Mouse (Mus musculus): ENCODE measurements at regions not wholly inside any gene's neighbourhood (a gene's known extent, or its start where the extent isn't known, plus 50 kb on each side); places are given as distances from the start of the nearest gene placed in this dataset.
"Not testable (repeated sequence)": the region's sequence is repeated elsewhere in the genome, so short reads cannot be mapped to it uniquely, and the experiment has no call there.

- WGBS: 91% methylated on average over 14 of the region's 14 CpGs
- peaks cover 11% of the 10 kb centered on the region for H3K4me1 ChIP-seq
- no peak overlapping the region for H3K4me3 ChIP-seq
- DNase-seq (ENCODE audit: extremely low spot score, low spot score): no peak
- no peaks in the 10 kb centered on the region for H3K27me3 ChIP-seq (ENCODE audit: poor library complexity, severe bottlenecking)
- H3K36me3 ChIP-seq (replicated peaks): no peaks in the 10 kb centered on the region
- H3K27ac ChIP-seq: peak overlapping the region; percentile 44; the same call in 1 of the 2 replicates
- H3K9me3 ChIP-seq: peaks cover 5% of the 10 kb centered on the region; the same call in 1 of the 2 replicates
Observed at GRCm38 (mm10) chr10:99595659-99596058, 163.8 kb downstream of the Csl start.

- 47% methylated on average over 28 of the region's 34 CpGs for WGBS
- H3K27ac ChIP-seq: peak overlapping the region; percentile 83
Observed at GRCm38 (mm10) chr10:99599142-99600120, 160.0 kb downstream of the Csl start.

DNA sequence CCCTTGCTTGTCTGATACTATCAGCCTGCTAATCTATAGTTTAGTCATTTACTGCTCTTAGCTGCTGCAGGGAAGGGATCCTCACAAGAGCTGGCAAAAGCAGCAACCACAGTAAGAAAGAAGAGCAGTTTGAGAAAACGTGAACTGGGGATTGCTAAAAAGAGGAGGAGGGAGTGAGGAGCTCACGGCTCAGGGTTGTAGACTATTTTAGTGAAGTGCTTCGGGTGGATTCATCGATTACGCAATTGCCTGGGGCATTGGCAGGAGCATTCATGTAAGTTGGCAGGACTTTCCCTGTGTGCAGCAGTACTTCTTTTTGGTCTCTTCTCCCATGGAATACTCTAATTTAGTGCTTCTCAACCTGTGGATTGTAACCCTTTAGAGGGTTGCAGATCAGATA, 157.1 kb downstream of the Csl start:
- no peak for DNase-seq (ENCODE audit: extremely low spot score, low spot score)
- Histone ChIP-seq H3K36me3 (replicated peaks) (no peaks in the 10 kb centered on the region), H3K9me3 (peaks cover 5% of the 10 kb centered on the region; the same call in 1 of the 2 replicates), H3K27me3 (ENCODE audit: poor library complexity, severe bottlenecking) (no peaks in the 10 kb centered on the region), H3K27ac (no peak overlapping the region), H3K4me1 (peaks cover 6% of the 10 kb centered on the region), H3K4me3 (no peak overlapping the region)
- WGBS: 83% methylated on average over 5 of the region's 5 CpGs

More at GRCm38 (mm10) chr10:99599142-99600120, 160.0 kb downstream of the Csl start:
- H3K4me1 ChIP-seq; H3K27me3 ChIP-seq (ENCODE audit: poor library complexity, severe bottlenecking); H3K36me3 ChIP-seq (replicated peaks); DNase-seq (ENCODE audit: extremely low spot score, low spot score); H3K9me3 ChIP-seq: not testable (repeated sequence)
- H3K4me3 ChIP-seq: peak overlapping the region; percentile 55

DNA sequence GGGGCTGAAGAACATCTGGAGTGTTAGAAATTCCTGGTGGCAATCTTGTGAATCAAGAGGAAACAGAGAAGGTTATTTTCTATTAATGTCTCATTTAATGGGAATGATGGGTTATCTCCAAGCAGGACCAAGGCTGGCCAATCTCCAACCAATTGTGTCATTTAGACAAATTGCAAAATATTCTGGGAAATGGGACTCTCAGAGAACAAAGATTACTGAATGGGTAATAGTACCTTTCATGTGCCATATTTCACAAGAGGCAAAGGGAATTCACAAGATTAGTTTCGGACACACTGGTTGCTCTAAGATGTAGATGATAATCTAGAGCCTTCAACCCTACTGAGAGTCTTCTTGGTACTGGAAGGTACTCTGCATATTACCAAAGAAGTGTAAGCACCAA, 155.3 kb downstream of the Csl start:
- H3K9me3 ChIP-seq: no peaks in the 10 kb centered on the region
- no peaks in the 10 kb centered on the region for H3K36me3 ChIP-seq (replicated peaks)
- no peaks in the 10 kb centered on the region for H3K27me3 ChIP-seq (ENCODE audit: poor library complexity, severe bottlenecking)
- DNase-seq (ENCODE audit: extremely low spot score, low spot score): no peak
- peaks cover 6% of the 10 kb centered on the region for H3K4me1 ChIP-seq
- no peak overlapping the region for H3K27ac ChIP-seq
- H3K4me3 ChIP-seq: no peak overlapping the region
- WGBS: 92% methylated on average over 1 of the region's 1 CpGs

DNA sequence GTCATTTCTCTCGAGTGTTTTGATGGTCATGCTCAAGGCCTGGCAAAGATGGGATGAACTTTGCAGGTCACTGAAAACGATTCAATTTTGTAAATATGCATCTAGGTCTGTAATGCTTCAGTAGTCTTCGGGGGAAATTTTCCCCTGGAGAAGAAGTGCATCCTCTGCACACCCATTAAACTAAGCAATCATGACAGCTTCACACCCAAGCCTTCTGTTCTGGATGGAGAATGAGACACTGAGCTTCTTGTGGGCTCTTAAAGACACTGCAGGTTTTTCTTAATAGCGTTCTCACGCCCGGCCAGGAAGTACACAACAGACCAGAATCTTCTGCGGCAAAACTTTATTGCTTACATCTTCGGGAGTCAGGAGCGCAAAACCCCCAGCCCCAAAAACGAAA, 151.0 kb downstream of the Csl start:
- H3K27me3 ChIP-seq (ENCODE audit: poor library complexity, severe bottlenecking): no peaks in the 10 kb centered on the region
- H3K27ac ChIP-seq: no peak overlapping the region
- WGBS: 91% methylated on average over 10 of the region's 10 CpGs
- H3K4me1 ChIP-seq: no peaks in the 10 kb centered on the region
- H3K4me3 ChIP-seq: no peak overlapping the region; the same call in 1 of the 2 replicates
- H3K36me3 ChIP-seq (replicated peaks): no peaks in the 10 kb centered on the region
- H3K9me3 ChIP-seq: no peaks in the 10 kb centered on the region; the same call in 1 of the 2 replicates
- no peak for DNase-seq (ENCODE audit: extremely low spot score, low spot score)

DNA sequence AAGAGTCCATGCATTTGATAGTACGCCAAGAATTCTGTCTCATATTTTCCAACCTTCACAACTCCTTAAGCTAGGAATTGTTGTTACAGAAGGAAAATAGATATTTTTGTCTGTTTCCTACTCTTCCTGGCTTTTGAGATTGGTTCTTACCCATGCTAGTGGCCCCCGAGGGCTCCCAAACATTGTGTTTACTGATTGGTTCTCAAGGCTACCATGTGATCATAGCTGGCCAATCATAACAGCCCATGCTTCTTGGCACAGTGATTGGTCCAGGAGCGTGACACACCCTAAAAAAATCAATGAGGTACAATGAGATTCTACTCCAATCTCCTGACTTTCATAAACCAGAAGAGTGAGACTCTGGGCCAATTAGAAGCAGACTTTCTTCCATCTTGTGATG, 150.0 kb downstream of the Csl start:
- Histone ChIP-seq H3K36me3 (replicated peaks) (no peaks in the 10 kb centered on the region), H3K4me3 (no peak overlapping the region), H3K9me3 (no peaks in the 10 kb centered on the region; the same call in 1 of the 2 replicates), H3K27ac (no peak overlapping the region), H3K4me1 (no peaks in the 10 kb centered on the region), H3K27me3 (ENCODE audit: poor library complexity, severe bottlenecking) (no peaks in the 10 kb centered on the region)
- DNase-seq (ENCODE audit: extremely low spot score, low spot score): no peak
- 90% methylated on average over 3 of the region's 3 CpGs for WGBS

- no peak for DNase-seq (ENCODE audit: extremely low spot score, low spot score)
- no peaks in the 10 kb centered on the region for H3K36me3 ChIP-seq (replicated peaks)
- no peak overlapping the region for H3K4me3 ChIP-seq
- no peaks in the 10 kb centered on the region for H3K27me3 ChIP-seq (ENCODE audit: poor library complexity, severe bottlenecking)
- H3K27ac ChIP-seq: no peak overlapping the region
- H3K4me1 ChIP-seq: no peaks in the 10 kb centered on the region
- H3K9me3 ChIP-seq: no peaks in the 10 kb centered on the region; the same call in 1 of the 2 replicates
- WGBS: 95% methylated on average over 4 of the region's 4 CpGs
Observed at GRCm38 (mm10) chr10:99610890-99611289, 148.6 kb downstream of the Csl start.

DNA sequence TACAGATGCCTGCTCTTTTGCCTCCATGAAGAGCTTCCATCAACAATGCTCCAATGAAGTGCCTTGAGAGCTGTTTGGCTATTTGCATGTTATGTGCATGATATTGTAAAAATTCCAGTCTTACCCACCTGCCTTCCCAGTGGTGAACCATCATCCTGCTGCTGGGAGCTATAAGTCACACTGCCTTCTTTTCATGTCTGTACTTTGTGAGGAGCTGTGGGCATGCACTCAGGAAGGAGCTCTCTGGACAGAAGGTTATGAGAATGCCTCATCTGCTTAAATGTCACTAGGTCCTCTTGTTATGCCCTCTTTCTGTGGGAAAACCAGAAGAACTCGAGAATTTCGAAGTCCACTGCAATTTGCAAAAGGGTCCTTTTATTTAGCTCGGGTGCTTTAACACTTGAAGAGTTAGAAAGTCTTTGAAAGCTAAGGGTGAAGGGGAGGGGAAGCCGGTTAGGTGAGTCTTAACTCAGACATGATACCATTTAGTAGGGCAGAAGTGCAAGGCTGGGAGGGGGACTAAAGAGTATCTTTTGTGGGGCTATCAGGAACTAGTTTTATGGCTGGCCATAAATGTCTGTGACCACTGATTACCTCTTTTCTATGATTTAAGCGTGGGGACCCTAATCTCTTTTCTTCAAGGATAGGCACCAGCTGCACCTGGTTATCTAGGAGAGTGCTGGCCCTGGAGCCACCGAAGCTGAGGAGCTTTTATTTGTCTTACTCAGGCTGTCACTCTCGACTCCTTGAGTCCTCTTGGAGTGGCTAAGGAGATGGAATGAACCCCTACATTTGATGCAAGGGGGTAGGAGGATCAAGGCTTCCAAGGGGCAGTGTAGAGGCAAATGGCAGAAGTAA, 144.8 kb downstream of the Csl start:
- 72% methylated on average over 7 of the region's 7 CpGs for WGBS
- no peak overlapping the region for H3K27ac ChIP-seq
- H3K9me3 ChIP-seq: no peaks in the 10 kb centered on the region; the same call in 1 of the 2 replicates
- DNase-seq (ENCODE audit: extremely low spot score, low spot score): no peak
- no peaks in the 10 kb centered on the region for H3K4me1 ChIP-seq
- H3K27me3 ChIP-seq (ENCODE audit: poor library complexity, severe bottlenecking): no peaks in the 10 kb centered on the region
- H3K36me3 ChIP-seq (replicated peaks): no peaks in the 10 kb centered on the region
- H3K4me3 ChIP-seq: no peak overlapping the region

- 0 out of 2 replicates have a peak overlapping the region, but pooled peaks have one; percentile 35 for H3K27ac ChIP-seq
- no peaks in the 10 kb centered on the region for H3K36me3 ChIP-seq (replicated peaks)
- no peak for DNase-seq (ENCODE audit: extremely low spot score, low spot score)
- no peaks in the 10 kb centered on the region; the same call in 1 of the 2 replicates for H3K9me3 ChIP-seq
- H3K27me3 ChIP-seq (ENCODE audit: poor library complexity, severe bottlenecking): no peaks in the 10 kb centered on the region
- 89% methylated on average over 8 of the region's 8 CpGs for WGBS
- H3K4me3 ChIP-seq: no peak overlapping the region
- no peaks in the 10 kb centered on the region for H3K4me1 ChIP-seq
Observed at GRCm38 (mm10) chr10:99615371-99615770, 144.1 kb downstream of the Csl start.

DNA sequence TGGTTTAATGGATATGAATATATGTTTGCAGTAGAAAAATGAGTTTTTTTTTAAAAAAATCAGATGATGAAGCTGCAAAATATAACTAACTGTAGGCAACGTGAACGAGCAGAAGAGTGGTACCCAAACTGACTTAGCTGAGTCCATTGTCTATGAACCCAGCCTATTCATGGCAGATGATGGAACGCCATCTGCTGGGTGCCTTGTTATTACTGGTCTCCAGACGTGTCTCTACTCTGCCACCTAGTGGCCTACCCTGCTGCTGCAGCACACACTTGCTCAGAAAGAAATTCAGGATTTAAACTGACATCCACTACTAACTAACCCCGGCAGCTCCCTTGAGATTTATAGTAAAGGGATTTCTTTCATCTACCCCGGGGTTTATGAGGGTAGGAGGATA, 143.7 kb downstream of the Csl start:
- peak; percentile 84 for DNase-seq (ENCODE audit: extremely low spot score, low spot score)
- WGBS: 20% methylated on average over 6 of the region's 6 CpGs
- Histone ChIP-seq H3K4me3 (no peak overlapping the region), H3K9me3 (no peaks in the 10 kb centered on the region; the same call in 1 of the 2 replicates), H3K4me1 (no peaks in the 10 kb centered on the region), H3K27ac (0 out of 2 replicates have a peak overlapping the region, but pooled peaks have one; percentile 35), H3K27me3 (ENCODE audit: poor library complexity, severe bottlenecking) (no peaks in the 10 kb centered on the region), H3K36me3 (replicated peaks) (no peaks in the 10 kb centered on the region)

DNA sequence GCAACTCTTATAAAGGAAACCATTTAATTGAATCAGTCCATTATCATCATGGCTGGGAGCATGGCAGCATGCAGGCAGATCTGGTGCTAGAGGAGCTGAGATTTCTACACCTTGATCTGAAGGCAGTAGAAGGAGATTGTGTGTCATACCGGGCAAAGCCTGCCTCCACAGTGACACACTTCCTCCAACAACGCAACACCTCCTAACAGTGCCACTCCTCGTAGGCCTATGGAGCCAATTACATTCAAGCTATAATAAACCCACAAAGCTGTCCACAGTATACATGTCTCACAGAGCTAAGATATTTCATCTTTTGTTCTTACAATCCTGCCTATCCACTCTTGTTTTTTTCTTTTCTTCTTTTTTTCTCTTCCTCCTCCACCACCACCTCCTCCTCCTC, 141.8 kb downstream of the Csl start:
- H3K36me3 ChIP-seq (replicated peaks): no peaks in the 10 kb centered on the region
- no peaks in the 10 kb centered on the region for H3K4me1 ChIP-seq
- no peaks in the 10 kb centered on the region; the same call in 1 of the 2 replicates for H3K9me3 ChIP-seq
- no peak for DNase-seq (ENCODE audit: extremely low spot score, low spot score)
- H3K27ac ChIP-seq: no peak overlapping the region
- H3K4me3 ChIP-seq: no peak overlapping the region
- no peaks in the 10 kb centered on the region for H3K27me3 ChIP-seq (ENCODE audit: poor library complexity, severe bottlenecking)
- 86% methylated on average over 3 of the region's 3 CpGs for WGBS

DNA sequence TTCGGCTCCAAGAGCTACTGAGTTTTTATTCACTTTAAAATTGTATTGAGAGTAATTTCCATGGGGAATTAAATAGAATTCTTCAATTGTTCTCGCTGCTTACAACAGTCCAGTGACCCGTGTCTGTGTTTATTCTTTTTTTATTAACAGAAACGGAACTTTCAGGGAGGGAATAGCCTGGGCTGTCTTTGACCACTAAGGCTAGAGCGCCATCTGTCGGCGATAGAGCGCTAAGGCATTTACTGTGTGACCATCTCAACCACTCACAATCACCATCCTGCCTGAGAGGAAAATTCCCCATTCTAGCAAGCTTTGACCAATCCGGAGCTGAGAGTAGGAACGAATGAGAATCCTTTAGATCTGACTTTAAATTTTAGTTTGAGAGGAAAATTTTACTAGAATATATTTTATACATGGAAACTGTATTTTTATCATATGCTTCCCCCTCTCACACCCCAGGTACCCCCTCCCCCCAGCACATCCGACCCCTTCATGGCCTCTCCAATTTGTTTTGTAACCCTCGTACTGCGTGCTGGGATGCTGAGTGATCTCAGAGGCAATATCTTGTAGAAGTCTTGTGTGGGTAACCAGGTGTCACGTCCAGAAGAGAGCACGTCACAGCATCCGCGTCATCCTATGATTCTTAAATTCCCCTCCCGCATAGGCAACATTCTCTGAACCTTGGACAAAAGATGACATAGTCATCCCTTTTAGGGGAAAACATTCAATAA, 139.9 kb downstream of the Csl start:
- H3K27me3 ChIP-seq (ENCODE audit: poor library complexity, severe bottlenecking): no peaks in the 10 kb centered on the region
- peak; percentile 70 for DNase-seq (ENCODE audit: extremely low spot score, low spot score)
- no peaks in the 10 kb centered on the region for H3K36me3 ChIP-seq (replicated peaks)
- no peaks in the 10 kb centered on the region for H3K4me1 ChIP-seq
- no peak overlapping the region for H3K27ac ChIP-seq
- 50% methylated on average over 18 of the region's 18 CpGs for WGBS
- H3K4me3 ChIP-seq: no peak overlapping the region
- no peaks in the 10 kb centered on the region for H3K9me3 ChIP-seq
